ENCODE assay signal across 26 mouse cellular contexts in the genomic region with DNA sequence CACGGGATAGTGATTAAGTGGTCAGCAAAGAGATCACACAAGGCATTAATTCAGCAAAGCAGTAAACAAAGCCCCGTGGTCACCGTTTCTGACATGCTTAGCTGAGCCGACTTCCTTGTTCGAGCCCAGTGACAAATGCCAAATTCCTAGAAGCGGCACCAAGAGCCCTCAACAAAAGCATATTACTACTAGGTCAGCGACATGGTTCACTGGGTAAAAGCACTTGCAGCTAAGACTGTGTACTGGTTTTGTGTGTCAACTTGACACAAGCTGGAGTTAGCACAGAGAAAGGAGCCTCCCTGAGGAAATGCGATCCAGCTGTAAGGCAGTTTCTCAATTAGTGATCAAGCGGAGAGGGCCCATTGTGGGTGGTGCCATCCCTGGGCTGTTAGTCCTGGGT. TPM values are rescaled to one million over a fixed set of nuclear protein-coding genes. Genes with fewer than 3 reads are reported as not detected.
DNase-seq lines count a peak whose midpoint lies in the region; ATAC-seq lines count a peak whose summit lies in the region.
"Had no signal": no experiment of that assay in that cellular context is flagged by ENCODE, and none has a peak within 500 bp of the region (broad histone marks: within the 10 kb centered on the region; RNA-seq: fewer than 3 reads in every experiment).

No protein-coding gene starts in this region.

- ATAC-seq in kidney, embryonic 14.5 days (ENCODE audit: low FRiP score, low TSS enrichment) = peak; percentile 55
- no peak for ATAC-seq in midbrain, embryonic 14.5 days (ENCODE audit: low FRiP score, low TSS enrichment)
- ATAC-seq: forebrain, postnatal 0 days; hindbrain, embryonic 16.5 days; intestine, embryonic 15.5 days had no signal

- no peak overlapping the region for H3K4me3 ChIP-seq in kidney, embryonic 14.5 days (ENCODE audit: low read length)
- H3K4me3 ChIP-seq in midbrain, embryonic 10.5 days = no peak overlapping the region
- H3K4me3 ChIP-seq in midbrain, embryonic 14.5 days (replicated peaks; ENCODE audit: low read depth, low read length) = no peak overlapping the region
- H3K4me3 ChIP-seq: embryonic facial prominence, embryonic 15.5 days; forebrain, embryonic 12.5 days; heart, adult 2 months; heart, embryonic 12.5 days; intestine, embryonic 15.5 days; limb, embryonic 10.5 days; limb, embryonic 15.5 days; liver, embryonic 13.5 days; neural tube, embryonic 13.5 days had no signal

- H3K9me3 ChIP-seq in kidney, embryonic 14.5 days (ENCODE audit: control insufficient read depth, low read length) = no peaks in the 10 kb centered on the region
- H3K9me3 ChIP-seq in midbrain, embryonic 10.5 days (replicated peaks) = no peaks in the 10 kb centered on the region
- H3K9me3 ChIP-seq in midbrain, embryonic 14.5 days (ENCODE audit: control insufficient read depth, low read length) = no peaks in the 10 kb centered on the region
- H3K9me3 ChIP-seq: embryonic facial prominence, embryonic 15.5 days; forebrain, embryonic 12.5 days; heart, embryonic 12.5 days; intestine, embryonic 15.5 days; limb, embryonic 10.5 days; limb, embryonic 15.5 days; liver, embryonic 13.5 days had no signal

- no peaks in the 10 kb centered on the region for H3K27me3 ChIP-seq in kidney, embryonic 14.5 days (ENCODE audit: control insufficient read depth, insufficient read depth, low read length)
- H3K27me3 ChIP-seq in midbrain, embryonic 10.5 days (ENCODE audit: low read depth, poor library complexity, severe bottlenecking) = peaks cover 90% of the 10 kb centered on the region
- peaks cover 8% of the 10 kb centered on the region; the same call in 1 of the 2 replicates for H3K27me3 ChIP-seq in midbrain, embryonic 14.5 days (ENCODE audit: control insufficient read depth, insufficient read depth, low read length)
- H3K27me3 ChIP-seq: embryonic facial prominence, embryonic 15.5 days; intestine, embryonic 15.5 days; limb, embryonic 15.5 days had no signal

- peak overlapping the region; percentile 71; the same call in 1 of the 2 replicates for H3K27ac ChIP-seq in kidney, embryonic 14.5 days (ENCODE audit: low read depth, low read length)
- no peak overlapping the region for H3K27ac ChIP-seq in midbrain, embryonic 10.5 days (replicated peaks)
- no peak overlapping the region for H3K27ac ChIP-seq in midbrain, embryonic 14.5 days (replicated peaks; ENCODE audit: low read depth, low read length)
- H3K27ac ChIP-seq: embryonic facial prominence, embryonic 15.5 days; forebrain, embryonic 12.5 days; heart, adult 2 months; intestine, embryonic 15.5 days; limb, embryonic 10.5 days; limb, embryonic 15.5 days; liver, embryonic 13.5 days; neural tube, embryonic 13.5 days had no signal

- H3K4me2 ChIP-seq in kidney, embryonic 14.5 days (replicated peaks; ENCODE audit: low read depth, low read length) = no peak overlapping the region
- H3K4me2 ChIP-seq in midbrain, embryonic 14.5 days (ENCODE audit: low read length) = no peak overlapping the region
- H3K4me2 ChIP-seq: embryonic facial prominence, embryonic 15.5 days; forebrain, embryonic 12.5 days; heart, embryonic 12.5 days; intestine, embryonic 15.5 days; limb, embryonic 15.5 days; liver, embryonic 13.5 days; neural tube, embryonic 13.5 days had no signal

- no peak overlapping the region for H3K9ac ChIP-seq in kidney, embryonic 14.5 days (ENCODE audit: low read depth, low read length)
- H3K9ac ChIP-seq in midbrain, embryonic 14.5 days (replicated peaks; ENCODE audit: low read length) = no peak overlapping the region
- H3K9ac ChIP-seq: embryonic facial prominence, embryonic 15.5 days; forebrain, embryonic 12.5 days; forebrain, postnatal 0 days; heart, embryonic 12.5 days; intestine, embryonic 15.5 days; limb, embryonic 15.5 days; liver, embryonic 13.5 days; neural tube, embryonic 13.5 days had no signal

- DNase-seq in embryo, embryonic 10.5 days (ENCODE audit: low spot score) = peak; percentile 55
- no peak for DNase-seq in embryo, embryonic 9.5 days (ENCODE audit: extremely low spot score)
- DNase-seq in kidney, postnatal 10 days = no peak
- peak; percentile 42 for DNase-seq in midbrain, embryonic 10.5 days (ENCODE audit: low spot score)
- DNase-seq in midbrain, embryonic 14.5 days = no peak
- DNase-seq in lung, postnatal 25 days (ENCODE audit: low spot score) = no peak
- DNase-seq: adrenal gland, postnatal 36 days; cerebellum, adult 2 months; cerebellum, postnatal 14 days; forebrain, postnatal 0 days; heart, adult 2 months; heart, postnatal 4 days; layer of hippocampus, postnatal 36 days; liver, embryonic 13.5 days; lung, adult 18-20 months; lung, postnatal 10 days; right cerebral cortex, postnatal 14 days had no signal

- 39% methylated on average over 9 of the region's 9 CpGs for WGBS in kidney, embryonic 14.5 days
- WGBS in midbrain, embryonic 10.5 days = 21% methylated on average over 9 of the region's 9 CpGs
- 5% methylated on average over 9 of the region's 9 CpGs for WGBS in midbrain, embryonic 14.5 days

- H3K36me3 ChIP-seq in kidney, embryonic 14.5 days (ENCODE audit: control insufficient read depth, insufficient read depth, low read length) = no peaks in the 10 kb centered on the region
- no peaks in the 10 kb centered on the region for H3K36me3 ChIP-seq in midbrain, embryonic 10.5 days
- no peaks in the 10 kb centered on the region for H3K36me3 ChIP-seq in midbrain, embryonic 14.5 days (ENCODE audit: control insufficient read depth, insufficient read depth, low read length)
- H3K36me3 ChIP-seq: embryonic facial prominence, embryonic 15.5 days; forebrain, embryonic 12.5 days; heart, embryonic 12.5 days; intestine, embryonic 15.5 days; limb, embryonic 10.5 days; limb, embryonic 15.5 days; liver, embryonic 13.5 days; neural tube, embryonic 13.5 days had no signal

- peaks cover 9% of the 10 kb centered on the region for H3K4me1 ChIP-seq in kidney, embryonic 14.5 days (ENCODE audit: control insufficient read depth, insufficient read depth, low read length)
- H3K4me1 ChIP-seq in midbrain, embryonic 10.5 days = peaks cover 44% of the 10 kb centered on the region
- no peaks in the 10 kb centered on the region for H3K4me1 ChIP-seq in midbrain, embryonic 14.5 days (ENCODE audit: control insufficient read depth, insufficient read depth, low read length)

RNA-seq across cellular contexts. Expression of gene Slc25a33, which starts 28.2 kb away (rescaled TPM):
- 15.5 and 19.3 TPM in 2 replicates for polyA plus RNA-seq in kidney, embryonic 14.5 days (2014; fragmentation: Nextera tagmentation; extraction: Ambion mirVana)
- polyA plus RNA-seq in midbrain, embryonic 10.5 days (2016; fragmentation: Nextera tagmentation; extraction: Ambion mirVana) = 16.3 and 18.0 TPM in 2 replicates
- polyA plus RNA-seq in midbrain, embryonic 14.5 days (2014; fragmentation: Nextera tagmentation; extraction: Ambion mirVana) = 29.1 and 31.2 TPM in 2 replicates

Comparison
In these comparisons a context has a peak if more than half of its experiments do, and no peak if none do; other contexts are left out.
1. DNase-seq: peak in embryo, embryonic 10.5 days (single experiment) and midbrain, embryonic 10.5 days (single experiment); none in embryo, embryonic 9.5 days (single experiment), kidney, postnatal 10 days (single experiment), midbrain, embryonic 14.5 days (single experiment) and lung, postnatal 25 days (single experiment).